Mouse (Mus musculus): ENCODE data around the gene Zfp592. TPM values are rescaled to one million over a fixed set of nuclear protein-coding genes. Genes with fewer than 3 reads are reported as not detected.
A peak's percentile ranks its signal among the peaks of the same experiment; 100 is the strongest.

Zfp592 gene
- polyA plus RNA-seq, 2 experiments = 6.6 to 8.3 TPM

- no peaks in the 10 kb centered on the region for H3K36me3 ChIP-seq (replicated peaks; ENCODE audit: control insufficient read depth, insufficient read depth, low read depth)
- H3K4me1 ChIP-seq (replicated peaks; ENCODE audit: control insufficient read depth in 2 of 2, insufficient read depth in 2 of 2, low read length in 1 of 2) = no peaks in the 10 kb centered on the region
- TF ChIP-seq EP300 (IDR thresholded peaks at IDR 0.05; ENCODE audit: low read depth) = no peak
- TF ChIP-seq CTCF (IDR thresholded peaks at IDR 0.05; ENCODE audit: low read depth) = no peak
- 2% methylated on average over 6 of the region's 6 CpGs for WGBS (ENCODE audit: insufficient replicate concordance)
- no peaks in the 10 kb centered on the region for H3K9me3 ChIP-seq (ENCODE audit: control insufficient read depth, low read length)
- no peak overlapping the region for H3K27ac ChIP-seq
- H3K27me3 ChIP-seq (ENCODE audit: control insufficient read depth, insufficient read depth, low read length) = no peaks in the 10 kb centered on the region
- no peak overlapping the region for H3K4me3 ChIP-seq (ENCODE audit: insufficient read depth in 1 of 2, low read depth in 2 of 2, low read length in 2 of 2)
- no peak overlapping the region for H3K9ac ChIP-seq (replicated peaks)
- H3K4me2 ChIP-seq (ENCODE audit: low read depth) = no peak overlapping the region
- DNase-seq (ENCODE audit: low read depth in 3 of 3, low spot score in 3 of 3) = no peak
- no peak for ATAC-seq (ENCODE audit: insufficient read depth)
Observed at GRCm38 (mm10) chr7:81066714-81067113, 73.2 kb downstream of the Zfp592 start.

DNA sequence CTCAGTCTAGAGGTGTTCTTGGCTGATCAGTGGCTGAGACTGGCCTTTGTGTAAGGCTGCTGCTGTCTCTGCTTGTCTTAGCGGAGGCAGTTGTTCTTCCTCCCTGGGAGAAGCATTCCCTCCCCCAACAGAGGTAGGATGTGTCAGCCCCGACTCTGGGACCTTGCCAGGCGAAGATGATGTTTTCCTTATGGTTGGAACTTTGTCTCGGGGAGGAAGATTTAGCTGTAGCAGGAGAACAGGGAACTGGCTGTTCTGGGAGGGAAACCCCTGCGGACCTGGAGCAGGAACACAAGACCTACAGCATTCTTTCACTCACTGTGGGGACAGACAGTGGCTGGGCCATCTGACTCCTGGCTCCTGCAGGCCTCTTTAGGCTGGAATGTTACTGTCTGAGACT lies 79.0 kb downstream of the Zfp592 start:
- H3K27ac ChIP-seq = no peak overlapping the region
- H3K4me2 ChIP-seq (ENCODE audit: low read depth) = no peak overlapping the region
- ATAC-seq (ENCODE audit: insufficient read depth) (no peak), DNase-seq (ENCODE audit: low read depth in 3 of 3, low spot score in 3 of 3) (no peak)
- H3K36me3 ChIP-seq (replicated peaks; ENCODE audit: control insufficient read depth, insufficient read depth, low read depth) = no peaks in the 10 kb centered on the region
- 53% methylated on average over 5 of the region's 5 CpGs for WGBS (ENCODE audit: insufficient replicate concordance)
- no peak overlapping the region for H3K9ac ChIP-seq (replicated peaks)
- H3K4me1 ChIP-seq (replicated peaks; ENCODE audit: control insufficient read depth in 2 of 2, insufficient read depth in 2 of 2, low read length in 1 of 2) = peaks cover 0 to 12% of the 10 kb centered on the region in 2 experiments; a peak in 2 of 4 replicates
- H3K4me3 ChIP-seq (ENCODE audit: insufficient read depth in 1 of 2, low read depth in 2 of 2, low read length in 2 of 2) = no peak overlapping the region
- no peaks in the 10 kb centered on the region for H3K27me3 ChIP-seq (ENCODE audit: control insufficient read depth, insufficient read depth, low read length)
- TF ChIP-seq EP300 (IDR thresholded peaks at IDR 0.05; ENCODE audit: low read depth) (no peak), CTCF (IDR thresholded peaks at IDR 0.05; ENCODE audit: low read depth) (no peak)
- no peaks in the 10 kb centered on the region for H3K9me3 ChIP-seq (ENCODE audit: control insufficient read depth, low read length)

DNA sequence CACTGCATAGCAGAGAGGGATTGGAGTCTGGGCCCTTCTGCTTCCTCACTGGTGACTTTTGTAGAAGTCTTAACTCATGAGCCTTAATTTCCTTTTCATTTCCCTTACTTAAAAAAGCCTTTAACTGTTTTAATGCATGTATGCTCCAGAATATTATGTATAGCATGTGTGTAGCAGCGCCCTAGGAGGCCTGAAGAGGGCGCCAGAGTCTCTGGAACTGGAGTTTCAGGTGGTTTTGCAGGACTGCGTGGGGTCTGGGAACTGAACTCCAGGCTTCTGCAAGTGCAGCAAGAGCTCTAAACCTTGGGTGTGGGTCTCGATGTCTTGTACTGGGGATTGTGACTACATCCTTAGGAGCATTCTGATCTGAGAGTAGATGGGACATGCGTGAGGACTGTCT lies 79.8 kb downstream of the Zfp592 start:
- peaks cover 0 to 12% of the 10 kb centered on the region in 2 experiments; a peak in 2 of 4 replicates for H3K4me1 ChIP-seq (replicated peaks; ENCODE audit: control insufficient read depth in 2 of 2, insufficient read depth in 2 of 2, low read length in 1 of 2)
- H3K4me2 ChIP-seq (ENCODE audit: low read depth) = no peak overlapping the region
- peak; percentile 66 for TF ChIP-seq CTCF (IDR thresholded peaks at IDR 0.05; ENCODE audit: low read depth)
- TF ChIP-seq EP300 (IDR thresholded peaks at IDR 0.05; ENCODE audit: low read depth) = no peak
- H3K27me3 ChIP-seq (ENCODE audit: control insufficient read depth, insufficient read depth, low read length) = no peaks in the 10 kb centered on the region
- H3K9ac ChIP-seq (replicated peaks) = no peak overlapping the region
- no peaks in the 10 kb centered on the region for H3K9me3 ChIP-seq (ENCODE audit: control insufficient read depth, low read length)
- ATAC-seq (ENCODE audit: insufficient read depth) (no peak), DNase-seq (ENCODE audit: low read depth in 3 of 3, low spot score in 3 of 3) (no peak)
- no peaks in the 10 kb centered on the region for H3K36me3 ChIP-seq (replicated peaks; ENCODE audit: control insufficient read depth, insufficient read depth, low read depth)
- H3K27ac ChIP-seq = no peak overlapping the region
- no peak overlapping the region for H3K4me3 ChIP-seq (ENCODE audit: insufficient read depth in 1 of 2, low read depth in 2 of 2, low read length in 2 of 2)
- WGBS (ENCODE audit: insufficient replicate concordance) = 68% methylated on average over 5 of the region's 5 CpGs

GRCm38 (mm10) chr7:81074546-81074945 lies 81.1 kb downstream of the Zfp592 start:
- Histone ChIP-seq H3K27ac (no peak overlapping the region), H3K4me1 (replicated peaks; ENCODE audit: control insufficient read depth in 2 of 2, insufficient read depth in 2 of 2, low read length in 1 of 2) (peaks cover 0 to 12% of the 10 kb centered on the region in 2 experiments; a peak in 2 of 4 replicates), H3K4me2 (ENCODE audit: low read depth) (no peak overlapping the region), H3K9ac (replicated peaks) (no peak overlapping the region), H3K36me3 (replicated peaks; ENCODE audit: control insufficient read depth, insufficient read depth, low read depth) (no peaks in the 10 kb centered on the region), H3K9me3 (ENCODE audit: control insufficient read depth, low read length) (no peaks in the 10 kb centered on the region), H3K27me3 (ENCODE audit: control insufficient read depth, insufficient read depth, low read length) (no peaks in the 10 kb centered on the region), H3K4me3 (ENCODE audit: insufficient read depth in 1 of 2, low read depth in 2 of 2, low read length in 2 of 2) (no peak overlapping the region)
- TF ChIP-seq EP300 (IDR thresholded peaks at IDR 0.05; ENCODE audit: low read depth) = no peak
- TF ChIP-seq CTCF (IDR thresholded peaks at IDR 0.05; ENCODE audit: low read depth) = no peak
- DNase-seq (ENCODE audit: low read depth in 3 of 3, low spot score in 3 of 3) = no peak
- ATAC-seq (ENCODE audit: insufficient read depth) = peak; percentile 50
- 21% methylated on average over 9 of the region's 9 CpGs for WGBS (ENCODE audit: insufficient replicate concordance)

DNA sequence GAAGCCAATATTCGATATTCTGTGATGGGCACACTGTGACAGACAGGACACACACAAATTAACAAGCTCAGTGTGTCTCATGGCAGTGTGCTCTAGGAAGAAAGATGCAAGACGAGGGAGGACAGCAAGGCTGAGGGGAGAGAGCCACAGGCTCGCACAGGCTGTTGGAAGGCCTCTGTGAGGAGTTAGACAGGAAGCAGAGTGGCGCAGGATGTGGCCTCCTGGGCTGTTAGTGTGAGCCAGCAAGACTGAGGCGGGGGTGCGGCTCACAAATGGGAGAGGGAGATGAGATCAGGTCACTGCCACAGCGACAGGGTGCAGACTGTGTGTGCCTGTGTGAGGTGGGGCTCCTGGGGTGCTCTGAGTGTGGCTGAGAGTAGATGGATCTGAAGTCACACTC lies 81.8 kb downstream of the Zfp592 start:
- ATAC-seq (ENCODE audit: insufficient read depth) (peak; percentile 35; the same call in 1 of the 2 replicates), DNase-seq (ENCODE audit: low read depth in 3 of 3, low spot score in 3 of 3) (no peak)
- Histone ChIP-seq H3K27ac (no peak overlapping the region), H3K4me1 (replicated peaks; ENCODE audit: control insufficient read depth in 2 of 2, insufficient read depth in 2 of 2, low read length in 1 of 2) (peaks cover 0 to 12% of the 10 kb centered on the region in 2 experiments; a peak in 2 of 4 replicates), H3K9me3 (ENCODE audit: control insufficient read depth, low read length) (no peaks in the 10 kb centered on the region), H3K4me2 (ENCODE audit: low read depth) (no peak overlapping the region), H3K27me3 (ENCODE audit: control insufficient read depth, insufficient read depth, low read length) (no peaks in the 10 kb centered on the region), H3K9ac (replicated peaks) (no peak overlapping the region), H3K36me3 (replicated peaks; ENCODE audit: control insufficient read depth, insufficient read depth, low read depth) (no peaks in the 10 kb centered on the region), H3K4me3 (ENCODE audit: insufficient read depth in 1 of 2, low read depth in 2 of 2, low read length in 2 of 2) (no peak overlapping the region)
- 13% methylated on average over 7 of the region's 7 CpGs for WGBS (ENCODE audit: insufficient replicate concordance)
- TF ChIP-seq EP300 (IDR thresholded peaks at IDR 0.05; ENCODE audit: low read depth) (no peak), CTCF (IDR thresholded peaks at IDR 0.05; ENCODE audit: low read depth) (no peak)
